Mouse (Mus musculus) testis, adult 2 months (tissue): ENCODE data around the gene Thsd7a.

Source experiments
- CTCF ChIP-seq: fragments of 200-500 bp; IDR thresholded peaks from 2 replicates; pipeline ENCODE4 v1.5.1; 2012; ENCODE audit warnings: low read depth, mild to moderate bottlenecking, inconsistent platforms, low read length, moderate library complexity; ENCODE audit not compliant: control insufficient read depth, insufficient read depth, insufficient replicate concordance
- POLR2A ChIP-seq: fragments of 200-500 bp; IDR thresholded peaks from 2 replicates; pipeline ENCODE4 v1.6.1; 2012; ENCODE audit warnings: low read depth, mild to moderate bottlenecking, inconsistent platforms, low read length, moderate library complexity; ENCODE audit not compliant: control insufficient read depth

GRCm38 (mm10) chr6:12381136-12381778 is 368.0 kb downstream of the Thsd7a start:
- TF ChIP-seq CTCF, result no peak
- no peak for TF ChIP-seq POLR2A
